Mouse (Mus musculus) megakaryocyte progenitor cell, adult 5-6 weeks (primary cell): ENCODE results near the gene Rnf114. TPM values are rescaled to one million over a fixed set of nuclear protein-coding genes. Genes with fewer than 3 reads are reported as not detected.

ENCODE experiments used
- ATAC-seq: replicated peaks from 2 replicates; pipeline ENCODE4 v1.8.0; 2016; ENCODE audit warnings: mild to moderate bottlenecking, moderate TSS enrichment, inconsistent platforms; ENCODE audit not compliant: poor library complexity
- total RNA-seq, 2 experiments: library from RNA; stranded (forward) in 1 of 2; stranded (reverse) in 1 of 2; fragments of 157-497, 149-512 nt in 1 of 2; fragments of 200-1000 nt in 1 of 2; gene quantifications; 2 replicates each; pipeline versions ENCODE4 v1.2.3 to v1.2.4; 2015 to 2017

Rnf114 gene
- total RNA-seq, 2 experiments from 2014 or later: 18.9 to 31.5 TPM

GRCm38 (mm10) chr2:167503253-167503895 is 10.9 kb downstream of the Rnf114 start:
- peak; percentile 79 for ATAC-seq

- ATAC-seq: no peak
Observed at GRCm38 (mm10) chr2:167503896-167504349, 11.5 kb downstream of the Rnf114 start.

DNA sequence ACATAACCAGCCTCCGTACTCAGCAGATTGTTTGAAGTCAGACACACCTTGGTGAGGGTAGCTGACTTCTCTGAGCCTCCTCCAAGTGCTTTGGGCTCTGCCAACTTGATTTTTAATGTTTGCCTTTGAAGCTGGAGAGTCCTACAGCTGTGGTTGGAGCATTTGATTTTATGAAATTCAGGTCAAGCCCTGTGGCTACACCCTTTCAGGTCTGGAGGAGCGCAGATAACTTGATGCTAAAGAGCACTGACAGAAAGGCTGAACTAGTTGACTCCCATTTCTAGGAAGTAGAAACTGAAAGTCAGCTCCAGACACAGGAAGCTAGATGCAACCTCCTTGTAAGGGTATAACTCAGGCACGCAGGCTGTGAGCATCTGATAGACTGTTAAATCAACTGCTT is 12.7 kb downstream of the Rnf114 start:
- ATAC-seq: peak; percentile 67

- no peak for ATAC-seq
Observed at GRCm38 (mm10) chr2:167506546-167507260, 14.3 kb downstream of the Rnf114 start.

- ATAC-seq: no peak
Observed at GRCm38 (mm10) chr2:167507719-167508385, 15.4 kb downstream of the Rnf114 start.

DNA sequence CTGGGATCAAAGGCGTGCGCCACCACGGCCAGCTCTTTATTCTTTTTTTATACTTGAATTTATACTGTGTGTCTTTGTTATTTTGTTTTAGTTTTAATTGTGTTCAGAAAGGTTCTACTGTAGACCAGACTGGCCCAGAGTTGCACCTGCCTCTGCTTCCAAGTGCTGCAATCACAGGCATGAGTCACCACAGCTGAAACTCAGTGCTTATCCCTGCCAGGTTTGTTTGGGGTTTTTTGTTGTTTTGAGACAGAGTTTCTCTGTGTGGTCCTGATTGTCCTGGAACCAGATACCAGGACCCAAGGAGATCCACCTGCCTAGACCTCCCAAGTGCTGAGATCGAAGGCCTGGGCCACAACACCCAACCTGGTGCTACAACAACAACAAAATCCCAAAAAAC is 16.1 kb downstream of the Rnf114 start:
- ATAC-seq: no peak

- ATAC-seq: peak; percentile 88
Observed at GRCm38 (mm10) chr2:167510485-167510884, 18.0 kb downstream of the Rnf114 start.

GRCm38 (mm10) chr2:167512365-167512764 is 19.9 kb downstream of the Rnf114 start:
- ATAC-seq: no peak

- ATAC-seq: peak; percentile 66
Observed at GRCm38 (mm10) chr2:167512970-167513369, 20.5 kb downstream of the Rnf114 start.

DNA sequence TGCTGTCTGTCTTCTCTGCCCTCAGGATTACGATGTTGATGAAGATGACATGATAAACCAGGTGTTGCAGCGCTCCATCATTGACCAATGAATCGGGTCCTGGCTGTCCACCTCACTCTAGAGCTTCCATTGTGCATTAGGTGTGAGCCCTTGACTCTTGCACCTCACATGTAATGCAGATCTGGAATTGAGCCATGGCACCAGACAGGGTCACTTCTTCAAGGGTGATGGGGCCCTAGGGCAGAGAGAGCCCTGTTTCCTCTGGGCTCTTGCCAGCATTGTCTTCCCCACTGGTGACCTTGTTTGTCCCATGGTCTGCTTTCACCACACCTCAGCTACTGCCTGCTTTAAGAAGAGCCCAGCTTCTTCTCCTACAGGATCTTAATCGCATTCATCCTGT is 22.2 kb downstream of the Rnf114 start:
- ATAC-seq: no peak

DNA sequence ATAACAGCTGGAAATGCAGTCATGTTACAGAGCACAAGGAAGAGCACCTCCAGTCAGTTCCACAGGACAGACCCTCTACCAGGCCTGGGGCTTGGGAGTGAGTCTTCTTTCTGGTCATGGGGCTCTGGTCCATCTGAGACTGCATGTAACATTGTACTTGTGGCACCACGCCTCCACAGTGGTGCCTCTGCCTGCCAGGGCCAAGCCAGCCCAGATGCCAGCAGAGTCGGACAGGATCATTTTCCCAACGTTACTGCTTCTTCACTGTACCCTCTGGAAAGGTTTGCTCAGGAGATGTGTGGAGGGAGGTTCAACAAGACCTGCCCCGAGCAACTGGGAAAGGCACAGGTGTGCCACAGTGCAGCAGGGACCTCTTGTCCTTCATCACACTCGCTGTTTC is 23.2 kb downstream of the Rnf114 start:
- no peak for ATAC-seq

GRCm38 (mm10) chr2:167519606-167520252 is 27.3 kb downstream of the Rnf114 start:
- ATAC-seq: peak; percentile 78

- peak; percentile 80 for ATAC-seq
Observed at GRCm38 (mm10) chr2:167528278-167528677, 35.8 kb downstream of the Rnf114 start.

DNA sequence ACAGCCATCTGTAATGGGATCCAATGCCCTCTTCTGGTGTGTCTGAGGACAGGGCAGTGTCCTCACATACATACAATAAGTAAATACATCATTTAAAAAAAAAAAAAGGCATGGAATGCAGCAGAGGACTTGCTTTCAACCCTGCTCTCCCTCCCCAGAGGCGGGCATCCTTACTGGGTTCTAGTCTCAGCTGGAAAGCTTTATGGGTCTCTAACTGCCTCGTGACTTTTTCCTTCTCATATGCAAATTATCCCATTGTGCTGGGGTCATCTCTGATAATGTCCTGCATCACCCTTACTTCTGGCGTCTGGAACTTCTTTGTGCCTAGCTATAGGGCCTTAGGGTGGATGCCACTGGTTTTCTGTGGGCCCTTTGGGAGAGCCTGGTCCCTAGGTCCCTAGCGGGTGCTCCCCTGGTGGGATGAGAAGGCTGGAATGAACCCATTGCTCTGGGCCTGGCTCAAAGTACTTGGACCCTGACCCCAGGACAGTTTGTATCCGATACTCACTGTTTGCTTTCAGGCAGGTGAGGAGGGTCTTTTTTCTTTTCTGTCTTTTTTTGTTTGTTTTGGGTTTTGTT is 37.6 kb downstream of the Rnf114 start:
- ATAC-seq: no peak

GRCm38 (mm10) chr2:167530536-167530935 is 38.1 kb downstream of the Rnf114 start:
- no peak for ATAC-seq

GRCm38 (mm10) chr2:167532131-167532530 is 39.7 kb downstream of the Rnf114 start:
- ATAC-seq: peak; percentile 76

DNA sequence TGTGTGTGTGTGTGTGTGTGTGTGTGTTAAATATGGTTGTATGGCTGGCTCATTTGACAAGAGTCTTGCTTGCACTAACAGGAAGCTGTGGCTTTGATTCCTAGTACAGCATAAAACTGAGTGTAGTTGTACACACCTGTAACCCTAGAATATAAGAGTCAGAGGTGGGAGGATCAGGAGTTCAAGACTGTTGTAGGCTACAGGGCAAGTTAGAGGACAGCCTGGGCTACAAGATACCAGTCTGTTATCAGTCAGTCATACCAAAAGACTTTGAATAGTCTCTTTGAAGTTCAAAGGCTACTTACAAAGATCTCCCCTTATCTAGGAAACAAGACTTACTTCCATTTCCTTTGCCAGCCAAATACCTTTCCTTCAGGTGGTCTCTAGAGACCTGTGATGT is 41.4 kb downstream of the Rnf114 start:
- no peak for ATAC-seq

- ATAC-seq: no peak; the same call in 1 of the 2 replicates
Observed at GRCm38 (mm10) chr2:167536320-167536945, 44.0 kb downstream of the Rnf114 start.

DNA sequence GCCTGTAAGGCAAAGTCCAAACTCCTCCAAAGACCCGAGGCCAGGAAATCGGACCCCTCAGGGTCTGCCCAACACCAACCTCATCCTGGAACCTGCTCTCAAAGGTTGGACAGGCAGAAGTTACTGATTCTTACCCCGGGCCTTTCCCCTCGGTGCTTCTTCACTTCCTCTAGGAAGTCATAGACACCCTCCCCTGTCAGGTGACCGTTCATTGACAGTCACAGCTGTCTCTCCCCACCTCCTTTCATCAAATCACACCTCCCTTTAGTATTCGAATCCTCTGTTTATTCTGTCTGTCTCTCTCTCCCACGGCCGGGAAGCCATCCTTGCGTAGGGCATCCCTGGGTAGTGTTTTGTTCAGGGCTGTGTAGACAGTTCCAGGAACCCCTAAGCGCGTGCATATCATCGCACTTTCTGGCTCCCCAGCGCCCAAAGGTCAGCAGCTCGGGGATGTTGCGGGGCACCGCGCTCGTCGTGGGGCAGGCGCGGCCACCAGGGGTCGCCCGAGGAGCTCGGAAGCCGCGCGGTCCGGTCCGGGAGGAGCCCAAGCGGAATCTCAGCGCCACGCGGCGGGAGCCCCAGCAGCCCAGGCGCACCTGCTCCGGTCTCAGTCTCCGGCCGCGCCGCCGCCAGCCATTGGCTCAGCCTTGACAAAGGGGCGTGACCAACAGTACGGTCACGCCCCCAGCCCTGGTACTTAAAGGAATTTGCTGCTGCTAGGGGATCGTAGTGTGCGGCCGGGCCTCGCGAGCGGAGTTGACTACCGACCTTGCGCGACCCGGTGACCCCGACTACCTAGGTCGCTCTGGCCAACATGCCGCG is 45.2 kb downstream of the Rnf114 start, which contains the start of gene Snai1:
Gene Snai1 (plus strand): TSS at position 720 of the 822 bp plus-strand sequence.
- peak; percentile 93 for ATAC-seq
